Mouse (Mus musculus): ENCODE measurements at regions not wholly inside any gene's neighbourhood (a gene's known extent, or its start where the extent isn't known, plus 50 kb on each side); places are given as distances from the start of the nearest gene placed in this dataset.

GRCm38 (mm10) chr5:148742158-148742835 is 186.8 kb downstream of the Katnal1 start:
- no peak for DNase-seq (ENCODE audit: low read depth, low spot score)

GRCm38 (mm10) chr5:148741267-148742004 is 187.7 kb downstream of the Katnal1 start:
- no peak for DNase-seq (ENCODE audit: low read depth, low spot score)

GRCm38 (mm10) chr5:148740366-148741266 is 188.0 kb upstream of the Ubl3 start:
- no peak for DNase-seq (ENCODE audit: low read depth, low spot score)

- DNase-seq (ENCODE audit: low read depth, low spot score), result no peak
Observed at GRCm38 (mm10) chr5:148739672-148740071, 187.1 kb upstream of the Ubl3 start.

- no peak for DNase-seq (ENCODE audit: low read depth, low spot score)
Observed at GRCm38 (mm10) chr5:148739141-148739540, 186.6 kb upstream of the Ubl3 start.

GRCm38 (mm10) chr5:148729541-148729940 is 177.0 kb upstream of the Ubl3 start:
- no peak for DNase-seq (ENCODE audit: low read depth, low spot score)

- no peak for DNase-seq (ENCODE audit: low read depth, low spot score)
Observed at GRCm38 (mm10) chr5:148728492-148728891, 175.9 kb upstream of the Ubl3 start.

- no peak for DNase-seq (ENCODE audit: low read depth, low spot score)
Observed at GRCm38 (mm10) chr5:148726442-148726841, 173.9 kb upstream of the Ubl3 start.

GRCm38 (mm10) chr5:148724470-148724869 is 171.9 kb upstream of the Ubl3 start:
- no peak for DNase-seq (ENCODE audit: low read depth, low spot score)

GRCm38 (mm10) chr5:148723677-148724227 is 171.2 kb upstream of the Ubl3 start:
- no peak for DNase-seq (ENCODE audit: low read depth, low spot score)

- DNase-seq (ENCODE audit: low read depth, low spot score), result no peak
Observed at GRCm38 (mm10) chr5:148720604-148721003, 168.0 kb upstream of the Ubl3 start.

- no peak for DNase-seq (ENCODE audit: low read depth, low spot score)
Observed at GRCm38 (mm10) chr5:148716633-148717032, 164.0 kb upstream of the Ubl3 start.

GRCm38 (mm10) chr5:148715218-148715991 is 162.8 kb upstream of the Ubl3 start:
- no peak for DNase-seq (ENCODE audit: low read depth, low spot score)

GRCm38 (mm10) chr5:148714807-148715206 is 162.2 kb upstream of the Ubl3 start:
- DNase-seq (ENCODE audit: low read depth, low spot score), result no peak

- DNase-seq (ENCODE audit: low read depth, low spot score), result no peak
Observed at GRCm38 (mm10) chr5:148713796-148714195, 161.2 kb upstream of the Ubl3 start.

GRCm38 (mm10) chr5:148713039-148713438 is 160.4 kb upstream of the Ubl3 start:
- no peak for DNase-seq (ENCODE audit: low read depth, low spot score)

GRCm38 (mm10) chr5:148711570-148711969 is 159.0 kb upstream of the Ubl3 start:
- DNase-seq (ENCODE audit: low read depth, low spot score), result no peak

- DNase-seq (ENCODE audit: low read depth, low spot score), result no peak
Observed at GRCm38 (mm10) chr5:148709111-148709771, 156.7 kb upstream of the Ubl3 start.

- no peak for DNase-seq (ENCODE audit: low read depth, low spot score)
Observed at GRCm38 (mm10) chr5:148708014-148708741, 155.6 kb upstream of the Ubl3 start.

GRCm38 (mm10) chr5:148707335-148707734 is 154.7 kb upstream of the Ubl3 start:
- DNase-seq (ENCODE audit: low read depth, low spot score), result no peak

Measured in brain, embryonic 18.5 days (tissue).